Mouse (Mus musculus) cortical plate, adult 2 months (tissue): ENCODE results near the gene Erc2.

Experiments used
- CTCF ChIP-seq: fragments of 200-500 bp; IDR thresholded peaks from 2 replicates; pipeline ENCODE4 v1.5.1; 2011; ENCODE audit warnings: mild to moderate bottlenecking, control low read depth, low read length; ENCODE audit not compliant: insufficient read depth; ENCODE audit errors: extremely low read depth
- POLR2A ChIP-seq: fragments of 200-500 bp; IDR thresholded peaks from 2 replicates; pipeline ENCODE4 v1.6.1; 2011; ENCODE audit warnings: mild to moderate bottlenecking, low read length, control low read depth; ENCODE audit not compliant: insufficient read depth; ENCODE audit errors: extremely low read depth

DNA sequence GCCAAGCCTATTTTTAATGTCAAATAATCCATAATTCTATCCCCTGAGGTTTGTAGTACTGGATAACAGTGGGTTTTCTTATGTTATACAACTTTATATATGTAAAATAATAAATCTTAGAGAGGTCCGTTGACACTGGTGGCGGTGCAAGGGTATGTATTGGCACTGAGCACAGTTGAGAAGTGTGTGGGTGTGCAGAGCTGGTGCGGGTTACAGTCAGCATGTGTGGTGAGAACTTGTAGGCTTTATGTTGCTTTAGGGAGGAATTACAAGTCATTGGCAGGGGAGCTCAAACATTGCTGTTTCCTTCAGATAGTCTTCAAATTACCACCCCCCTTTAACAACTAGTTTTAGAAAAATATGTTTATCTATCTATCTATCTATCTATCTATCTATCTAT is 305.1 kb downstream of the Erc2 start:
- TF ChIP-seq POLR2A (no peak), CTCF (no peak)
